Mouse (Mus musculus) liver, postnatal 0 days (tissue): ENCODE measurements at regions not wholly inside any gene's neighbourhood (a gene's known extent, or its start where the extent isn't known, plus 50 kb on each side); places are given as distances from the start of the nearest gene placed in this dataset.

ENCODE experiments used
- ATAC-seq: fragments of 200-750 bp; cut with Nextera tagmentation; 2 replicates; pipeline ENCODE4 v1.8.0; 2017; ENCODE audit warnings: mild to moderate bottlenecking, moderate library complexity
- DNase-seq: peaks from one replicate; pipeline ENCODE4 v3.0.0-alpha.2; 2016
- H3K27ac ChIP-seq: fragments of 300-500 bp; sonication (generic); 2 replicates; pipeline ENCODE4 v1.5.1; 2014; ENCODE audit warnings: antibody characterized with exemption, moderate library complexity, mild to moderate bottlenecking, low read depth
- H3K27me3 ChIP-seq: fragments of 300-500 bp; sonication (generic); 2 replicates; pipeline ENCODE4 v1.6.1; 2014; ENCODE audit warnings: low read length, control low read depth, mixed read lengths; ENCODE audit not compliant: insufficient read depth
- H3K36me3 ChIP-seq: fragments of 300-500 bp; sonication (generic); replicated peaks from 2 replicates; pipeline ENCODE4 v1.6.1; 2014; ENCODE audit warnings: mild to moderate bottlenecking, control low read depth, low read length, moderate library complexity, mixed read lengths; ENCODE audit not compliant: insufficient read depth
- H3K4me1 ChIP-seq: fragments of 300-500 bp; sonication (generic); 2 replicates; pipeline ENCODE4 v1.6.1; 2014; ENCODE audit warnings: antibody characterized with exemption, mild to moderate bottlenecking, control low read depth; ENCODE audit not compliant: insufficient read depth
- H3K4me2 ChIP-seq: fragments of 300-500 bp; sonication (generic); 2 replicates; pipeline ENCODE4 v1.6.1; 2014; ENCODE audit warnings: low read depth, mild to moderate bottlenecking, low read length, moderate library complexity, mixed read lengths
- H3K4me3 ChIP-seq: fragments of 300-500 bp; sonication (generic); 2 replicates; pipeline ENCODE4 v1.5.1; 2014; ENCODE audit warnings: low read depth, low read length
- H3K9ac ChIP-seq: fragments of 300-500 bp; sonication (generic); replicated peaks from 2 replicates; pipeline ENCODE4 v1.6.1; 2014; ENCODE audit warnings: mild to moderate bottlenecking, moderate library complexity
- H3K9me3 ChIP-seq: fragments of 300-500 bp; sonication (generic); 2 replicates; pipeline ENCODE4 v1.6.1; 2016; ENCODE audit warnings: mild to moderate bottlenecking, control low read depth, low read length, mixed read lengths
- CTCF ChIP-seq: sonication (generic); IDR thresholded peaks from 2 replicates; pipeline ENCODE4 v1.5.1; 2016; ENCODE audit warnings: antibody characterized with exemption, low read depth
- EP300 ChIP-seq: IDR thresholded peaks from 2 replicates; pipeline ENCODE4 v1.6.1; 2016; ENCODE audit warnings: antibody characterized with exemption, low read depth, mild to moderate bottlenecking
- WGBS: fragments of 180-500 bp; shearing (Covaris S2); extraction: QIAGEN DNeasy Blood & Tissue Kit; methylation state at CpG from one replicate; pipeline ENCODE4 v1.1.7; 2014; ENCODE audit not compliant: insufficient replicate concordance; 5-methylcytosine and 5-hydroxymethylcytosine counted together

GRCm38 (mm10) chr4:34234645-34235044 is 184.7 kb upstream of the Spaca1 start:
- Histone ChIP-seq H3K27ac (no peak overlapping the region), H3K4me1 (no peaks in the 10 kb centered on the region), H3K36me3 (no peaks in the 10 kb centered on the region), H3K4me2 (no peak overlapping the region), H3K9me3 (no peaks in the 10 kb centered on the region), H3K27me3 (no peaks in the 10 kb centered on the region), H3K9ac (no peak overlapping the region), H3K4me3 (no peak overlapping the region)
- ATAC-seq (no peak), DNase-seq (no peak)
- 71% methylated on average over 8 of the region's 8 CpGs for WGBS
- no peak for TF ChIP-seq EP300
- TF ChIP-seq CTCF, result no peak

GRCm38 (mm10) chr4:34237791-34238190 is 187.8 kb upstream of the Spaca1 start:
- Histone ChIP-seq H3K4me2 (no peak overlapping the region), H3K27me3 (no peaks in the 10 kb centered on the region), H3K9ac (no peak overlapping the region), H3K4me3 (no peak overlapping the region), H3K36me3 (no peaks in the 10 kb centered on the region), H3K27ac (no peak overlapping the region), H3K4me1 (no peaks in the 10 kb centered on the region), H3K9me3 (no peaks in the 10 kb centered on the region)
- TF ChIP-seq CTCF, result no peak
- TF ChIP-seq EP300, result no peak
- WGBS, result 68% methylated on average over 3 of the region's 3 CpGs
- ATAC-seq (no peak), DNase-seq (no peak)

DNA sequence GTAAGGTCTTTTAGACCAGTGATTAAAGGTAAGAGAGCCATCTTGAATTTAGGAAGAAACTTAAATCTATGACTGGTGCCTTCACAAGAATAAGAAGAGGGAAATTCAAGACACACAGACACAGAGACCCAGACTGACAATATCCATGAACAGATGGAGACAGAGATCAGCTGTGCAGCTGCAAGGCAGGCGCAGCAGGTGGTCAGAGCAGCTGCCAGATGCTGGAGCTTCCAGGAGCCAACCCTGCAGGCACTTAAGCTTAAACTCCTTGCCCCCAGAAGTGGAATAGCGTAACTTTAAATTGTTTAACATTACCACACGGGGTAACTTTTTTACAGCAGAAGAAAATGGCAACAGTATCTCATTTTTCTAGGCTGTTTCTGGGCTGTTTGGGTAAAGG is 189.6 kb upstream of the Spaca1 start:
- Histone ChIP-seq H3K27ac (no peak overlapping the region), H3K9ac (no peak overlapping the region), H3K36me3 (no peaks in the 10 kb centered on the region), H3K27me3 (no peaks in the 10 kb centered on the region), H3K4me2 (no peak overlapping the region), H3K4me1 (no peaks in the 10 kb centered on the region), H3K4me3 (no peak overlapping the region), H3K9me3 (no peaks in the 10 kb centered on the region)
- no peak for DNase-seq
- no peak for ATAC-seq
- TF ChIP-seq CTCF, result no peak
- TF ChIP-seq EP300, result no peak
- WGBS, result 58% methylated on average over 3 of the region's 3 CpGs

GRCm38 (mm10) chr4:34241060-34241571 is 191.1 kb upstream of the Spaca1 start:
- no peak overlapping the region for H3K4me2 ChIP-seq
- no peak for DNase-seq
- 74% methylated on average over 7 of the region's 7 CpGs for WGBS
- TF ChIP-seq CTCF, result no peak
- TF ChIP-seq EP300, result no peak
- no peaks in the 10 kb centered on the region for H3K36me3 ChIP-seq
- H3K9ac ChIP-seq, result no peak overlapping the region
- H3K27me3 ChIP-seq, result no peaks in the 10 kb centered on the region
- H3K4me3 ChIP-seq, result no peak overlapping the region
- ATAC-seq, result no peak
- H3K9me3 ChIP-seq, result no peaks in the 10 kb centered on the region
- no peak overlapping the region for H3K27ac ChIP-seq
- H3K4me1 ChIP-seq, result no peaks in the 10 kb centered on the region

DNA sequence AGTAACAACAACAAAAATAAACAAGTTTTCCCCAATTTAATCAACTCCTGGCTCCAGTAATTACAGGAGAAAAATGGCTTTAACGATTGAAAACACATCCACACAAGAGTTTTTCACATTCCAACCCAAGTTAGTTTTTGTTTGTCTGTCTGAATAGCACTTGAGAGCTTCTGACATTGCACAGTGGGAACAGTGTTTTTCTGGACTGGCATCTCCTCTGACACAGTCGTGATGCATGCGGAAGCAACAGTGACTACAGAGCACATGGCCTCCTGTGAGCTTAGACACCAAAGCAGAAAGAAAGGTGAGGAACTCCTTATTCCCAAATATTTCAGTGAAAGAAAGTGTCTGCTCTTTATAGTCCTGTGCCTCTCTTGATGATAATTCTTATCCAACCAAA is 191.7 kb upstream of the Spaca1 start:
- Histone ChIP-seq H3K4me3 (no peak overlapping the region), H3K27ac (no peak overlapping the region), H3K9ac (no peak overlapping the region), H3K36me3 (no peaks in the 10 kb centered on the region), H3K27me3 (no peaks in the 10 kb centered on the region), H3K9me3 (no peaks in the 10 kb centered on the region), H3K4me1 (no peaks in the 10 kb centered on the region), H3K4me2 (no peak overlapping the region)
- DNase-seq (no peak), ATAC-seq (no peak)
- TF ChIP-seq EP300, result no peak
- WGBS, result 75% methylated on average over 3 of the region's 3 CpGs

DNA sequence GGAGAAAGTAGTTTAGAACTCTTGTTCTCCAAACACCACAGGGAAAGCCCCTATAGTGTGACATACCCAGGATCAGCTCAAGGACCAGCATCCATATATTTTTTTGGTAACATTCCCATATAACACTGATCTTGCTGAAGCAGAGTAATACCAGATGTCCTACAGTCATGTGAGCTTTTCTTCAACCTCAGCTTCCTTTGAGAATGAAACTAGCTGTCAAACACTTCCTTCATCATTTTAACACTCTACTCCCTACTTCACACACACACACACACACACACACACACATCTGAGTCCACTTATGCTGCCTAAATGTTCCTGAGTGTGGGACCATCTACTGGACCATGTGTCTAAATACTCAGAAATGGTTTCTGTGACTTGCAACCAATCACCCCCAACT is 209.5 kb upstream of the Spaca1 start:
- ATAC-seq (no peak), DNase-seq (no peak)
- Histone ChIP-seq H3K27me3 (no peaks in the 10 kb centered on the region), H3K36me3 (no peaks in the 10 kb centered on the region), H3K4me1 (no peaks in the 10 kb centered on the region), H3K9me3 (no peaks in the 10 kb centered on the region), H3K27ac (no peak overlapping the region), H3K9ac (no peak overlapping the region), H3K4me3 (no peak overlapping the region), H3K4me2 (no peak overlapping the region)
- TF ChIP-seq CTCF (no peak), EP300 (no peak)

- TF ChIP-seq EP300 (no peak), CTCF (no peak)
These were observed 210.5 kb upstream of the Spaca1 start for GRCm38 (mm10) chr4:34260468-34260867.

More at GRCm38 (mm10) chr4:34260468-34260867, 210.5 kb upstream of the Spaca1 start:
- Histone ChIP-seq H3K27ac (no peak overlapping the region), H3K4me2 (no peak overlapping the region), H3K27me3 (no peaks in the 10 kb centered on the region), H3K9ac (no peak overlapping the region), H3K4me1 (no peaks in the 10 kb centered on the region), H3K9me3 (no peaks in the 10 kb centered on the region), H3K4me3 (no peak overlapping the region), H3K36me3 (no peaks in the 10 kb centered on the region)
- DNase-seq (no peak), ATAC-seq (no peak)
- 78% methylated on average over 4 of the region's 4 CpGs for WGBS
